Mouse (Mus musculus): ENCODE measurements around the gene Mthfsd. TPM values are rescaled to one million over a fixed set of nuclear protein-coding genes. Genes with fewer than 3 reads are reported as not detected.

The Mthfsd gene
- polyA plus RNA-seq, 1 experiment from 2014 or later, result 36.1 TPM

DNA sequence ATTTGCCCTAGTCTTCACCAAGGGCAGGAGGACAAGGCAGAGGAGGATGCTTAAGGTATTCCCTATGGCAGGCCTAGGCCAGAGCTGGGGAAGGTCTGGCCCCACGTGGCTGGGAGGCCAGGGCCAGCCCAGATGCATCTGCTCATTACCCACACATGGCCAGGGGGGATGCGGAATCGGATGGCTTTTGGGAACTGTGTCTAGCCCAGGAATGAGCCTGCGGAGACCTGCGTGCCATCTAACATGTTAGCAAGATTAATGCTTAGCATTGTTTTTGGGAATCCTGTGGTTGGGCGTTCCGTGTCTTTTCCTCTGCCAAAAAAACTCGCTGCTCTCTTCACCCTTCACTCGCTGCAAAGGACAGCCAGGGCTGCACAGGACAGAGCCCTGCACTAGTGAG is 50.1 kb downstream of the Mthfsd start:
- ATAC-seq, result no peak
- no peak overlapping the region for H3K27ac ChIP-seq (ENCODE audit: low read length)
- no peaks in the 10 kb centered on the region for H3K4me1 ChIP-seq (ENCODE audit: insufficient read depth, low read depth, low read length)
- 73% methylated on average over 9 of the region's 9 CpGs for WGBS
- TF ChIP-seq EP300 (IDR thresholded peaks at IDR 0.05), result no peak
- TF ChIP-seq CTCF (IDR thresholded peaks at IDR 0.05), result no peak
- no peak for DNase-seq (ENCODE audit: low spot score)
- H3K9me3 ChIP-seq (ENCODE audit: low read length), result no peaks in the 10 kb centered on the region
- H3K9ac ChIP-seq (replicated peaks; ENCODE audit: low read depth), result no peak overlapping the region
- H3K4me3 ChIP-seq (ENCODE audit: low read depth, low read length), result no peak overlapping the region
- no peaks in the 10 kb centered on the region for H3K27me3 ChIP-seq (replicated peaks; ENCODE audit: insufficient read depth, low read length)
- no peaks in the 10 kb centered on the region for H3K36me3 ChIP-seq (ENCODE audit: insufficient read depth, low read length)
- no peak overlapping the region for H3K4me2 ChIP-seq (replicated peaks; ENCODE audit: low read depth, low read length)

DNA sequence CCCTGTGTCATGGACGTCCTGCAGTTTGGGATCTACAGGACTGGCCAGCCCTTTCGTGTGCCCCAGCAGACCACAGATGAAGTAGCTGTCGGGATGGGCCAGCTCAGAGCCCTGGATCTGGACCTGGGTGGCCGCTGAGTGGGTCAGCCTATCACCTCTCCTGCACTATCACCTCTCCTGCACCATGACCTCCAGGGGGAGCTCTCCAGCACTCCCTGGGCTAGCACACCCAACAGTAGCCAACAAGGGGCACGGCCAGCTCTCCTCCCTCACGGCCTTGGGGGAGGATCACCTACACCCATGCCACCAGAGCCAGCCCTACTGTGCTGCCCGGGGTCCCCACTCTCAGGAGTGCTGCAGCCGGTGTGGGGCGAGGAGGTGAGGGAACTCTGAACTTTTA is 60.8 kb downstream of the Mthfsd start:
- no peaks in the 10 kb centered on the region for H3K4me1 ChIP-seq (ENCODE audit: insufficient read depth, low read depth, low read length)
- H3K4me3 ChIP-seq (ENCODE audit: low read depth, low read length), result no peak overlapping the region
- H3K9me3 ChIP-seq (ENCODE audit: low read length), result no peaks in the 10 kb centered on the region
- TF ChIP-seq CTCF (IDR thresholded peaks at IDR 0.05) (peak; percentile 49), EP300 (IDR thresholded peaks at IDR 0.05) (no peak)
- no peak for ATAC-seq
- H3K4me2 ChIP-seq (replicated peaks; ENCODE audit: low read depth, low read length), result no peak overlapping the region
- WGBS, result 63% methylated on average over 9 of the region's 9 CpGs
- H3K36me3 ChIP-seq (ENCODE audit: insufficient read depth, low read length), result no peaks in the 10 kb centered on the region
- no peak for DNase-seq (ENCODE audit: low spot score)
- H3K9ac ChIP-seq (replicated peaks; ENCODE audit: low read depth), result no peak overlapping the region
- no peaks in the 10 kb centered on the region for H3K27me3 ChIP-seq (replicated peaks; ENCODE audit: insufficient read depth, low read length)
- H3K27ac ChIP-seq (ENCODE audit: low read length), result no peak overlapping the region

GRCm38 (mm10) chr8:121043719-121044440 is 64.3 kb downstream of the Mthfsd start:
- H3K4me3 ChIP-seq (ENCODE audit: low read depth, low read length), result no peak overlapping the region
- no peaks in the 10 kb centered on the region for H3K4me1 ChIP-seq (ENCODE audit: insufficient read depth, low read depth, low read length)
- no peaks in the 10 kb centered on the region for H3K36me3 ChIP-seq (ENCODE audit: insufficient read depth, low read length)
- H3K4me2 ChIP-seq (replicated peaks; ENCODE audit: low read depth, low read length), result no peak overlapping the region
- H3K27me3 ChIP-seq (replicated peaks; ENCODE audit: insufficient read depth, low read length), result no peaks in the 10 kb centered on the region
- ATAC-seq (no peak), DNase-seq (ENCODE audit: low spot score) (no peak)
- 12% methylated on average over 19 of the region's 19 CpGs for WGBS
- TF ChIP-seq CTCF (IDR thresholded peaks at IDR 0.05) (no peak), EP300 (IDR thresholded peaks at IDR 0.05) (no peak)
- no peak overlapping the region for H3K27ac ChIP-seq (ENCODE audit: low read length)
- no peaks in the 10 kb centered on the region for H3K9me3 ChIP-seq (ENCODE audit: low read length)
- no peak overlapping the region for H3K9ac ChIP-seq (replicated peaks; ENCODE audit: low read depth)

Small RNA genes within 50 kb of the gene (microRNA-seq; reads per million reads assigned to microRNA genes)
- gene Gm27530, result not detected

Other genes with a start within 250 kb of the Mthfsd start
- 156 and 194 TPM in 2 replicates for gene Foxf1, start 24.0 kb downstream of the Mthfsd start, polyA plus RNA-seq (2015; fragmentation: Nextera tagmentation; extraction: Ambion mirVana)
- 0.47 and 0.58 TPM in 2 replicates for gene Foxc2, start 7.8 kb upstream of the Mthfsd start, polyA plus RNA-seq (2015; fragmentation: Nextera tagmentation; extraction: Ambion mirVana)
- 0.88 and 1.3 TPM in 2 replicates for gene Foxl1, start 19.5 kb upstream of the Mthfsd start, polyA plus RNA-seq (2015; fragmentation: Nextera tagmentation; extraction: Ambion mirVana)